Mouse (Mus musculus) liver, postnatal 0 days (tissue): ENCODE results near the gene Hepacam. TPM values are rescaled to one million over a fixed set of nuclear protein-coding genes. Genes with fewer than 3 reads are reported as not detected.

ENCODE experiments used
- ATAC-seq: fragments of 200-750 bp; cut with Nextera tagmentation; 2 replicates; pipeline ENCODE4 v1.8.0; 2017; ENCODE audit warnings: mild to moderate bottlenecking, moderate library complexity
- DNase-seq: peaks from one replicate; pipeline ENCODE4 v3.0.0-alpha.2; 2016
- H3K27ac ChIP-seq: fragments of 300-500 bp; sonication (generic); 2 replicates; pipeline ENCODE4 v1.5.1; 2014; ENCODE audit warnings: antibody characterized with exemption, moderate library complexity, mild to moderate bottlenecking, low read depth
- H3K27me3 ChIP-seq: fragments of 300-500 bp; sonication (generic); 2 replicates; pipeline ENCODE4 v1.6.1; 2014; ENCODE audit warnings: low read length, control low read depth, mixed read lengths; ENCODE audit not compliant: insufficient read depth
- H3K36me3 ChIP-seq: fragments of 300-500 bp; sonication (generic); replicated peaks from 2 replicates; pipeline ENCODE4 v1.6.1; 2014; ENCODE audit warnings: mild to moderate bottlenecking, control low read depth, low read length, moderate library complexity, mixed read lengths; ENCODE audit not compliant: insufficient read depth
- H3K4me1 ChIP-seq: fragments of 300-500 bp; sonication (generic); 2 replicates; pipeline ENCODE4 v1.6.1; 2014; ENCODE audit warnings: antibody characterized with exemption, mild to moderate bottlenecking, control low read depth; ENCODE audit not compliant: insufficient read depth
- H3K4me2 ChIP-seq: fragments of 300-500 bp; sonication (generic); 2 replicates; pipeline ENCODE4 v1.6.1; 2014; ENCODE audit warnings: low read depth, mild to moderate bottlenecking, low read length, moderate library complexity, mixed read lengths
- H3K4me3 ChIP-seq: fragments of 300-500 bp; sonication (generic); 2 replicates; pipeline ENCODE4 v1.5.1; 2014; ENCODE audit warnings: low read depth, low read length
- H3K9ac ChIP-seq: fragments of 300-500 bp; sonication (generic); replicated peaks from 2 replicates; pipeline ENCODE4 v1.6.1; 2014; ENCODE audit warnings: mild to moderate bottlenecking, moderate library complexity
- H3K9me3 ChIP-seq: fragments of 300-500 bp; sonication (generic); 2 replicates; pipeline ENCODE4 v1.6.1; 2016; ENCODE audit warnings: mild to moderate bottlenecking, control low read depth, low read length, mixed read lengths
- CTCF ChIP-seq: sonication (generic); IDR thresholded peaks from 2 replicates; pipeline ENCODE4 v1.5.1; 2016; ENCODE audit warnings: antibody characterized with exemption, low read depth
- EP300 ChIP-seq: IDR thresholded peaks from 2 replicates; pipeline ENCODE4 v1.6.1; 2016; ENCODE audit warnings: antibody characterized with exemption, low read depth, mild to moderate bottlenecking
- WGBS: fragments of 180-500 bp; shearing (Covaris S2); extraction: QIAGEN DNeasy Blood & Tissue Kit; methylation state at CpG from one replicate; pipeline ENCODE4 v1.1.7; 2014; ENCODE audit not compliant: insufficient replicate concordance; 5-methylcytosine and 5-hydroxymethylcytosine counted together
- polyA plus RNA-seq: library from polyadenylated mRNA; unstranded; fragments of >200 nt; fragmentation: Nextera tagmentation; extraction: Ambion mirVana; gene quantifications from 2 replicates; pipeline ENCODE4 v1.2.1, GENCODE M21; 2015

Hepacam gene
- polyA plus RNA-seq, 1 experiment from 2014 or later = not detected

GRCm38 (mm10) chr9:37429326-37429725 lies 62.2 kb downstream of the Hepacam start:
- ATAC-seq (no peak), DNase-seq (no peak)
- no peak overlapping the region for H3K4me2 ChIP-seq
- H3K4me3 ChIP-seq = no peak overlapping the region
- H3K9me3 ChIP-seq = no peaks in the 10 kb centered on the region
- WGBS = 14% methylated on average over 26 of the region's 26 CpGs
- H3K9ac ChIP-seq = no peak overlapping the region
- no peaks in the 10 kb centered on the region for H3K36me3 ChIP-seq
- no peak overlapping the region for H3K27ac ChIP-seq
- H3K27me3 ChIP-seq = peaks cover 54% of the 10 kb centered on the region
- TF ChIP-seq EP300 (no peak), CTCF (no peak)
- no peaks in the 10 kb centered on the region; the same call in 1 of the 2 replicates for H3K4me1 ChIP-seq

- Histone ChIP-seq H3K4me3 (no peak overlapping the region), H3K9me3 (no peaks in the 10 kb centered on the region), H3K4me2 (no peak overlapping the region), H3K4me1 (no peaks in the 10 kb centered on the region; the same call in 1 of the 2 replicates), H3K27me3 (peaks cover 64% of the 10 kb centered on the region), H3K36me3 (no peaks in the 10 kb centered on the region), H3K27ac (no peak overlapping the region), H3K9ac (no peak overlapping the region)
- peak; percentile 86 for DNase-seq
- ATAC-seq = peak; percentile 68
- 3% methylated on average over 12 of the region's 12 CpGs for WGBS
- no peak for TF ChIP-seq EP300
- TF ChIP-seq CTCF = peak; percentile 92
Measured at GRCm38 (mm10) chr9:37430582-37430981, 63.4 kb downstream of the Hepacam start.

GRCm38 (mm10) chr9:37432026-37432666 lies 65.0 kb downstream of the Hepacam start:
- peaks cover 64% of the 10 kb centered on the region for H3K27me3 ChIP-seq
- peak; percentile 55 for DNase-seq

GRCm38 (mm10) chr9:37432720-37433421 lies 65.7 kb downstream of the Hepacam start, which contains the start of gene Robo3:
Gene Robo3 (minus strand): TSS chr9:37433246.
- DNase-seq (no peak), ATAC-seq (no peak)
- H3K9ac ChIP-seq = no peak within 1 kb of the TSS
- H3K36me3 ChIP-seq = no peaks in the 10 kb centered on the region
- peaks cover 61% of the 10 kb centered on the region for H3K27me3 ChIP-seq
- H3K9me3 ChIP-seq = no peaks in the 10 kb centered on the region
- no peak within 1 kb of the TSS for H3K27ac ChIP-seq
- peak within 1 kb of the TSS; percentile 20 for H3K4me3 ChIP-seq
- H3K4me2 ChIP-seq = 0 out of 2 replicates have a peak within 1 kb of the TSS, but pooled peaks have one; percentile 4
- TF ChIP-seq EP300 = no peak
- TF ChIP-seq CTCF = no peak
- no peaks in the 10 kb centered on the region; the same call in 1 of the 2 replicates for H3K4me1 ChIP-seq
- WGBS = 5% methylated on average over 36 of the region's 40 CpGs

More at GRCm38 (mm10) chr9:37432026-37432666, 65.0 kb downstream of the Hepacam start:
- no peaks in the 10 kb centered on the region for H3K9me3 ChIP-seq
- 2% methylated on average over 16 of the region's 17 CpGs for WGBS
- no peaks in the 10 kb centered on the region for H3K36me3 ChIP-seq
- H3K4me3 ChIP-seq = no peak overlapping the region
- H3K4me2 ChIP-seq = 0 out of 2 replicates have a peak overlapping the region, but pooled peaks have one; percentile 4
- H3K9ac ChIP-seq = no peak overlapping the region
- H3K4me1 ChIP-seq = no peaks in the 10 kb centered on the region; the same call in 1 of the 2 replicates
- ATAC-seq = 0 out of 2 replicates have a peak, but pooled peaks have one; percentile 51
- H3K27ac ChIP-seq = no peak overlapping the region
- TF ChIP-seq CTCF (peak; percentile 56), EP300 (no peak)

- Histone ChIP-seq H3K27ac (no peak overlapping the region), H3K4me3 (no peak overlapping the region), H3K4me2 (no peak overlapping the region), H3K27me3 (peaks cover 56% of the 10 kb centered on the region), H3K9ac (no peak overlapping the region), H3K9me3 (no peaks in the 10 kb centered on the region), H3K36me3 (no peaks in the 10 kb centered on the region), H3K4me1 (no peaks in the 10 kb centered on the region; the same call in 1 of the 2 replicates)
- TF ChIP-seq EP300 (no peak), CTCF (no peak)
- ATAC-seq (no peak), DNase-seq (no peak)
- 3% methylated on average over 18 of the region's 18 CpGs for WGBS
Measured at GRCm38 (mm10) chr9:37433823-37434560, 66.8 kb downstream of the Hepacam start.
